Mouse (Mus musculus): ENCODE data around the gene Gnaq. TPM values are rescaled to one million over a fixed set of nuclear protein-coding genes. Genes with fewer than 3 reads are reported as not detected.

Gene Gnaq
- total RNA-seq, 2 experiments from 2014 or later, result 236 to 246 TPM

DNA sequence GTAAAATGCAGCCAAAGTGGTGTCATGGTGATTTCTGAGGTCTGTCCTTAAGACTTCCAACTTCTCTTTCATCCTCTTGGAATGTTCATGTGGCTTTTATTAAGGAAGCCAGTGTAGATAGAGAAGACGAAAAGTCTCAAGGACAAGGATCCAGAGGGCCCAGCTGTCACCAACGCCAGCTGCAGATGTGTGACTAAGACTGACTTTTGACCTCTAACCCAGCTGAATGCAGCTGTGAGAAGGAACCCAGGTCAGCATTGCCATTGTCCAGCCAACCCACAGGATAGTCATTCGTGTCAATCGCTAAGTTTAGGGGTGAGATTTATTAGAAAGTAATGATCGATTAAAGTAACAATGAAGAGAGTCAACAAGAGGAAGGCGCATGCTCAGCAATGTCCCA is 270.5 kb downstream of the Gnaq start:
- intact Hi-C loops (cut with DNase I), result no loop called here

DNA sequence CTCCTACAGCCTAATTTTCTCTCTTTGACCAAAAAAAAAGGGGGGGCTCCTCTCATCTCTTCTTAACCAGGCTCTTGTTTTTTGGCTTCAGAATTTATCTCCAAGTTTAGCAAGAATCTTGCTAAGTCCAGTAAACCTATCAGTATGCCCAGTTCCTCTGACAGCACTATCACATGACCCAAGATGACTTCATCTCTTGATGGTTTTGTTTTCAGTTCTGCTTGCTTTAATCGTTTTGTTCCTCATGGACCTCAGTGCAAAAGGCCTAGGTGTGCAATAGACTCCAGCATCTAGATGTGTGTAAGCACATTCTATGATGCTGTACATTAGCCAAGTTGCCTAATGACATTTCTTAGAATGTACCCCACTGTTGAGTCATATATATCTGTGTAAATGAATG is 275.1 kb downstream of the Gnaq start:
- no peak for DNase-seq
- intact Hi-C loops (cut with DNase I), result no loop called here

More for the DNA sequence above, 270.5 kb downstream of the Gnaq start:
- no peak for DNase-seq

DNA sequence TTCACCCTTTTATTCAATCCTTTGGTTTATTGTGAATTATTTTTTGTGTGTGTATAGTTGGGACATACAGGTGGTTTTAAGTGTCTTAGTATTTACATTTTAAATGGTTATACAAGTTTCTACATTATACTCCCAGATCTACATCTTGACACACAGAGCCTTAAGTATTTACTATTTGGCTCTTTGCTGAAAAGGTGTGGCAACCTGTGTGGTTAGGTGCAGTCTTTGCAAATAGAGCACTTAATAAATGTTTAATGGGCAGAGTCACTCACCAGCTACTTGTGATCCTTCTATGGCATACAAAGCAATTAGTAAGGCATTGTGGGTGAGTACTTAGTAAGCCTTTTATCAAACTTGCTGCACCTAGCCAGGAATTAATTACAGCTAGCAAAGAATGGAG is 278.7 kb downstream of the Gnaq start:
- DNase-seq, result no peak
- intact Hi-C loops (cut with DNase I), result no loop called here

DNA sequence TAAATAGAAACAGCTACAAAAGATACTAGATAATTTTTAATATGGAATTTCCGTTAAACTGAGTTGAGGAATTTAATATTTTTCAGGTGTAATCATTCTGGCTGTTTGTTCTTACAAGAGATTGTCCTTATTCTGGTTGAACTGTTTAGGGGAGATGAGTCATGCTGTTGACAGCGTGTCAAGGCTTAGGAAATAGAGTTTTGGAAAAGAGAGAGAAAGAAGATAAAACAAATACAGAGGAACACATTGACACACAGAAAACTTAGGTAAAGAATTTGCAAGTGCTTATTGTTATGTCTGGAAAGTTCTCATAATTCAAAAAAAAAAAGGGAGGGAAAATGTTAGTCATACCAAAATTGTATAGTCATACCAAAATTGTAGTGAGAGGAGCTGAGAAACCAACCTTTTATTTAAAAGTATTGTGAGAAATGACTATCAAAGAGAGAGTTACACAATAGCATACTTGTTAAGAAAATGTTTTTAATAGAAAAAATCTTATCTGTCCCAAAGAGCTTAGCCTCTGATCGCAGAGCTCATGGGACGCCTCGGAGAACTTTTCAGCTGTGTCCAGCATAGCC is 285.5 kb downstream of the Gnaq start:
- intact Hi-C loops (cut with DNase I), result no loop called here

DNA sequence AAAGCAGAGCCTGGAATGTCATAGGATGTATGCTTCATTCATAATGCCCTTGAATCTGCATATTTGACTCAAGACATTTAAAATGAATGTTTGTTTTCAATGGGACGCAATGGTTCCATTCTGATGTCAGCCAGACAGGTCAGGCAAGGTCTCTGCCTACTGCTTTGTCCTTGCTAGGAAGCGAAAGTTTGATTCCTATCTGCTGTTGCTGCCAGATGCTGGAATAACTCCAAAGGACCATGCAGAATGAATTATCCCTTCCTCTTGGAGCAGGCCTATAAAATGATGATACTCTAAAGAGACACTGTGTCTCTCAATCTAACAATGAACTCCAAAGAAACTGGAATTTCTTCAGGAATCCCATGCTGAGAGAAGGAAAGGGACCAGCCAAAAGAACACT is 293.0 kb downstream of the Gnaq start:
- DNase-seq, result no peak
- intact Hi-C loops (cut with DNase I), result no loop called here

More for the DNA sequence above, 285.5 kb downstream of the Gnaq start:
- no peak for DNase-seq

DNA sequence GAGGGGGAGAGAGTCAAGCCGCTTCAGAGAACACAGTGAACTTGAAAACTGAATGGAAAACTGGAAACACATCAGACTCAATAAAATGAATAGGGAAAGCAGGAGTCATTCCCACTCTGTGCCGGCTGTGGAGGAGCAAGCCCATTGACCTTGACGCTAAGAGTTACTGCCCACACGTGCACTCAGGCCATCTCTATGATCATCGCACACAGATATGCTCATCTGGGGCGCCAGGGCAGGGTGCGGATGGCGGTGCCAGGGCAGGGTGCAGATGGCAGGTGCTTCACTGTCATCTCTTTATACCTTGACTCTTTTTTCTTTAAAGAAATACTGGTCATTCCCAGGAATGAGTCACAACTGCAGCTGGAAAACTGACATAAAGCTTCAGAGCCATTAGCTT is 298.7 kb downstream of the Gnaq start:
- intact Hi-C loops (cut with DNase I), result loop anchor here (10.0 kb wide), 1 partner anchor 377 kb away; no protein-coding TSS in a partner anchor
- no peak for DNase-seq

DNA sequence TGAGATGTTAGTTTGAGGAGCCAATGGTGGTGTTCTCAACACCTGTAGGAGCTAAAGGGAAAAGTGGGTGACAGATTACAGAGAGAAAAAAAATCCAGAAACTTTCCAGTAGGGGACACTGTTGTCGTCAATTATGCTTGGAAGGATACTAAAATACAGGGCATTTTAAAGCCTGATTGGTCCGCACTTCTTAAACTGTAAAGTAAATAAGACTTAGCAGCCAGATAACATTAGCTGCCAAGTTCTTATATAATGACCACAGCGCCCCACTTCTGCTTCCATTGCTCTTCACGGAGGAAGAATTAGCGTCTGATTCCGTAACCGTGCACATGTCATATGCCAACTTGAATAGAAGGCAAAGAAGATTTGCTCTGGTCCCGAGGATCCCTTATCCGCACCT is 302.2 kb downstream of the Gnaq start:
- intact Hi-C loops (cut with DNase I), result loop anchor here (5.0 to 10.0 kb wide), 2 partner anchors 162 to 380 kb away; no protein-coding TSS in a partner anchor
- DNase-seq, result no peak

DNA sequence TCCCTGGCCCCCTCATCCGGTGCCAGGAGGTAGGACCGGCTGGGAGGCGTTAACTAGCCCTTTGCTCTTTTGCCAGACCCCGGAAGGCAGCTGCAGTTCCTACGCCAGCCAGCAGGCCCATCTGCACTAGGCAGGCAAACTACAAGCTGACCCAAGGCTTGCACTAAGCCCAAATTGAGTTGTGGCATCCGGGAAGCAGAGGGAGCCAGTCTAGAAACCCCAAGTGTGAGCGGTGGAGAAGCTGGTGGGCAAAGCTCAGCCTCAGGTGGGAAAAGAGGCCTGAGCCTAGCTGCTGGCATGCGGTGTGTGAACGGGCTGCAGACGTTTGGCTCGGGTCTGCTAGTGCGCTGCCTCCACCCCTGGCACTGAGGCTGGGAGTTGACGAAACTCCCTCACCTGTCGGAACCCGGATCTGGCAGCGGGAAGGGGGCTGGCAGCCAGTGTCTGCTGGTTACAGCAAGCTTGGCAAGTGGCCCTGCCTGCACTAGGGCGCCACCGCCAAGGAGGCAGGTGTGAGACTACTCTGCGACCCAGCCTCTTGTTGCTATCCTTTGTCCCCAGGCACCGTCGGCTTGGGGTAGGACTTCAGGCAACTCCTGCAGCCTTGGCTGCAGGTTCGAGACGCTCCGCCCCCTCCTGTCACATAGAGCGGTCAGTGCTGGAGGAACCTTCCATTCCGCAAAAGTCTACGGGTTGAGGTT is 303.1 kb downstream of the Gnaq start, which contains the start of gene Gna14:
TSS of gene Gna14 (plus strand) at position 232 of the 701 bp plus-strand sequence.
- intact Hi-C loops (cut with DNase I), result loop anchor here (5.0 to 10.0 kb wide), 2 partner anchors 162 to 381 kb away; no protein-coding TSS in a partner anchor
- DNase-seq, result peak; percentile 76

DNA sequence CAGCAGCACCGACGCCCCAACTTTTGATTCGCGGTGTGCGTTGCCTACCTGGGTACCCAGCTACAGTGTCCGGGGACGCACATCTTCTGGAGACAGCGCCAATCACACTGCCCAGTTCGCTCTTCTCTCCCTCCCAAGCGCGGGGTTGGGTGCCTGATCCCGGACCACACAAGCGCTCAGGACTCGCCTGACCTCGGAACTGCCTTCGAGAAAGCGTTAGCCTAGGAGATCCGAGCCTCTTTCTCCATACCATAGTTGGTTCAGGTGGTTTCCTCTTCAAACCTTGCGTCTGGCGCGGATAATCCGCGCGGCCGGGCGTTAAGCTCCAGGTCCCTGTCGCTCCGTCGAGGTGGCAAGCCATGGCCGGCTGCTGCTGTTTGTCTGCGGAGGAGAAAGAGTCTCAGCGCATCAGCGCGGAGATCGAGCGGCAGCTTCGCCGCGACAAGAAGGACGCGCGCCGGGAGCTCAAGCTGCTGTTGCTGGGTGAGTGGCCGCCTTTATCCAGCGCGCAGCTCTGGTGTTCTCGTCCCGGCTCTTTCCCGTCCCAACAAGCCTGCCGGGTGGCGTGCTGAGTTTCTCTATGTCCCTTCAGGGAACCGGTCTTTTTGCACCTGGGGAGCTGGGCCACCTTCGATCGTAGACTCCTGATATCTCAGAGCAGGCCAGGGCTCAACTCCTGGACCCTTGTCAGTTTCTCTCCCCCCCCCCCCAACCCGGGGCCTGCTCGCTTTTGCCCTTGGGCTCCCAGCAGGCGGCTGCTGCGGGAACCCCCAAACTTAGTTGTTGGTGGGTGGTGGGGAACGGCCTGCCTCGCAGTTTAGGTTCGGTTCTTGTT is 303.9 kb downstream of the Gnaq start:
- intact Hi-C loops (cut with DNase I), result loop anchor here (5.0 to 10.0 kb wide), 2 partner anchors 161 to 382 kb away; no protein-coding TSS in a partner anchor
- DNase-seq, result peak; percentile 11

Small RNA genes lying within 50 kb of the gene (microRNA-seq; reads per million reads assigned to microRNA genes)
- gene Mir496b, result not detected

Other genes starting within 250 kb of the Gnaq start
- 10 to 100 TPM; 59.7 to 65.9 TPM for gene Psat1, start 185.5 kb upstream of the Gnaq start, total RNA-seq (2021)
- gene Cep78, start 147.8 kb upstream of the Gnaq start, total RNA-seq (2021), result 10 to 100 TPM; 21.2 to 21.5 TPM